Mouse (Mus musculus) megakaryocyte, embryonic 14.5 days (primary cell): Measurements from ENCODE around the gene Hoxa9. TPM values are rescaled to one million over a fixed set of nuclear protein-coding genes. Genes with fewer than 3 reads are reported as not detected.

ENCODE experiments used
- H3K27me3 ChIP-seq: replicated peaks from 2 replicates; pipeline ENCODE3; 2012; ENCODE audit warnings: inconsistent platforms
- H3K36me3 ChIP-seq: replicated peaks from 2 replicates; pipeline ENCODE3; 2012; ENCODE audit warnings: low read length, inconsistent platforms, mixed read lengths
- H3K4me1 ChIP-seq: 2 replicates; pipeline ENCODE4 v1.6.1; 2012; ENCODE audit warnings: inconsistent platforms
- H3K4me3 ChIP-seq: replicated peaks from 2 replicates; pipeline ENCODE3; 2012; ENCODE audit warnings: moderate library complexity, mild to moderate bottlenecking, inconsistent platforms
- H3K9me3 ChIP-seq: 2 replicates; pipeline ENCODE4 v1.6.1; 2012; ENCODE audit warnings: inconsistent platforms
- FLI1 ChIP-seq: IDR thresholded peaks from 2 replicates; pipeline ENCODE4 v1.6.1; 2012; ENCODE audit warnings: low read length, inconsistent platforms, mixed read lengths
- GATA1 ChIP-seq: IDR thresholded peaks from 3 replicates; pipeline ENCODE4 v1.6.1; 2012; ENCODE audit warnings: mixed read lengths, low read length, inconsistent platforms, borderline replicate concordance
- polyA plus RNA-seq: library from polyadenylated mRNA; stranded (reverse); fragments of >175 nt; gene quantifications from 2 replicates; pipeline ENCODE4 v1.2.3, GENCODE M21; 2012; ENCODE audit warnings: low replicate concordance; ENCODE audit not compliant: insufficient read depth

The Hoxa9 gene
- 3.8 TPM in 1 of 2 replicates, not detected in the other for polyA plus RNA-seq

- peak within 1 kb of the TSS; percentile 90 for H3K4me3 ChIP-seq
- peaks cover 5% of the 10 kb centered on the region; the same call in 1 of the 2 replicates for H3K9me3 ChIP-seq
- H3K36me3 ChIP-seq: no peaks in the 10 kb centered on the region
- peaks cover 69% of the 10 kb centered on the region for H3K4me1 ChIP-seq
- peaks cover 96% of the 10 kb centered on the region for H3K27me3 ChIP-seq
- no peak for TF ChIP-seq FLI1
Observed at GRCm38 (mm10) chr6:52230516-52231165, at the start of gene Hoxa9. Hoxa9 (minus strand) TSS chr6:52231089.

DNA sequence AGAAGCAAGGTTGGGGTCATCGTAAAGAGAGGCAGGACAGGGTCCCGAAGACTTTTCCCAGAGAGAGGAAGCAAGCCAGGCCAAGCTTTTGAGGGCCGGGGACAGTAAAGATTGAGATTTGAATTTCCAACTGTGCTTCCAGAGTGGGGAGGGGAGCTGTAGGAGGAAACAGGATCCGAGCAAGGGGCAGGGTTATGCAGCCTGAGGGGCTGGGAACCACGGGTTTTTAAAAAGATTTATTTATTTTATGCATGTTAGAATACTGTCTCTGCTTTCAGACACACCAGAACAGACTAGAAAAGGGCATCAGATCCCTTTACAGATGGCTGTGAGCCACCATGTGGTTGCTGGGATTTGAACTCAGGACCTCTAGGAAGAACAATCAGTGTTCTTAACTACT, 46.0 kb upstream of the Hoxa9 start:
- Histone ChIP-seq H3K36me3 (no peaks in the 10 kb centered on the region), H3K4me3 (no peak overlapping the region), H3K27me3 (peaks cover 80% of the 10 kb centered on the region), H3K4me1 (peaks cover 10% of the 10 kb centered on the region), H3K9me3 (no peaks in the 10 kb centered on the region)
- no peak for TF ChIP-seq FLI1
- TF ChIP-seq GATA1: no peak

DNA sequence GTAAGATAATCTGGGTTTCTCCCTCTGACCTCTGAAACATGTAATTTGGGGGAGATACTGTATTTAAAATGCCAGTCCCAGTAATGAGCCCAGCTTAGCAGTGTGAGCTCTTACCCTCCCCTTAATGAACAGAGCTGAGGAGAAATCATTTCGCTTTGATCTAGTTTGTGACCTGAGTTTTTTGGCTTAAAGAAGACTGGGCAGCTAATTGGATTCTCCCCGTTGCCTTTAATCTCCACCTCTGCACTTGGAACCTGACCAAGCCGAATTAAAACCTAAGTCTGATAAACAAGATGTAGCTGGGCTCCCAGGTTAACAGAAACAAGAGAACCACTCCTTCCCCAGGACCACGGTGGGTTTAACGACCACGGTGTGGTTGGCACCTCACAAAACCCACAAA, 45.5 kb upstream of the Hoxa9 start:
- no peak overlapping the region for H3K4me3 ChIP-seq
- H3K27me3 ChIP-seq: peaks cover 82% of the 10 kb centered on the region
- no peaks in the 10 kb centered on the region for H3K36me3 ChIP-seq
- TF ChIP-seq GATA1 (no peak), FLI1 (no peak)
- no peaks in the 10 kb centered on the region for H3K9me3 ChIP-seq
- peaks cover 10% of the 10 kb centered on the region for H3K4me1 ChIP-seq

DNA sequence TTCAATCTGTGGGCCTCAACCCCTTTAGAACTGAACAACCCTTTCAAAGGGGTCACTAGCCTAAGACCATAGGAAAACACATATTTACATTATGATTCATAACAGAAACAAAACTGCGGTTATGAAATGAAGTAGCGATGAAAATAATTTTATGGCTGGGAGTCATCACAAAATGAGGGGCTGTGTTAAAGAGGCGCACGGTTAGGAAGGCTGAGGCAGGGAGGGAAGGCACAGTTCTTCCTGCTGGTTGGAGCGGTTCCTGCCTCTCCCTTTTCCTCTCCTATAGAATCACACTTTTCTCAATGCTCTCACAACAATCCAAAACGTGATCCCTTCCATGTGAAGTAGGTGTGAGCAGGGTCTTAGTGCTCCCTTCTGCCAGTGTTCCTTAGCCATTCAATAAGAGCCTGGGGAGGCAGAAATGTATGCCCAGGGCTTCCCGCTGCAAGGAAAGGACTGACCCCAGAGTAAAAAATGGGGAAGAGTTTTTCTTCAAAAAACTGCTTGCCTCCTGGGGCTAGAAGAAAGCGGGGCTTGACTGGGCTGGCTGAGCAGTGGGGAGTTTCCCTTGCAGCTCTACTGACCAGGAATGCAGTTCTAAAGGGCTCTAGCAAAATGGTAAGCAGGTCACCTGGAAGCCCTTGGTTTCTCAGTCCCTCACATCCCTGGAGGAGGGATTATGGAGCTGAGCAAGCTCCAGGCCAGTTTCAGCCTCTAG, 44.8 kb upstream of the Hoxa9 start:
- H3K27me3 ChIP-seq: peaks cover 82% of the 10 kb centered on the region
- H3K9me3 ChIP-seq: no peaks in the 10 kb centered on the region
- H3K36me3 ChIP-seq: no peaks in the 10 kb centered on the region
- H3K4me3 ChIP-seq: no peak overlapping the region
- no peak for TF ChIP-seq GATA1
- no peak for TF ChIP-seq FLI1
- peaks cover 12% of the 10 kb centered on the region for H3K4me1 ChIP-seq

GRCm38 (mm10) chr6:52274576-52274975, 43.7 kb upstream of the Hoxa9 start:
- peaks cover 89% of the 10 kb centered on the region for H3K27me3 ChIP-seq
- peaks cover 15% of the 10 kb centered on the region for H3K4me1 ChIP-seq
- H3K36me3 ChIP-seq: no peaks in the 10 kb centered on the region
- no peaks in the 10 kb centered on the region for H3K9me3 ChIP-seq
- H3K4me3 ChIP-seq: no peak overlapping the region
- TF ChIP-seq FLI1 (no peak), GATA1 (no peak)

DNA sequence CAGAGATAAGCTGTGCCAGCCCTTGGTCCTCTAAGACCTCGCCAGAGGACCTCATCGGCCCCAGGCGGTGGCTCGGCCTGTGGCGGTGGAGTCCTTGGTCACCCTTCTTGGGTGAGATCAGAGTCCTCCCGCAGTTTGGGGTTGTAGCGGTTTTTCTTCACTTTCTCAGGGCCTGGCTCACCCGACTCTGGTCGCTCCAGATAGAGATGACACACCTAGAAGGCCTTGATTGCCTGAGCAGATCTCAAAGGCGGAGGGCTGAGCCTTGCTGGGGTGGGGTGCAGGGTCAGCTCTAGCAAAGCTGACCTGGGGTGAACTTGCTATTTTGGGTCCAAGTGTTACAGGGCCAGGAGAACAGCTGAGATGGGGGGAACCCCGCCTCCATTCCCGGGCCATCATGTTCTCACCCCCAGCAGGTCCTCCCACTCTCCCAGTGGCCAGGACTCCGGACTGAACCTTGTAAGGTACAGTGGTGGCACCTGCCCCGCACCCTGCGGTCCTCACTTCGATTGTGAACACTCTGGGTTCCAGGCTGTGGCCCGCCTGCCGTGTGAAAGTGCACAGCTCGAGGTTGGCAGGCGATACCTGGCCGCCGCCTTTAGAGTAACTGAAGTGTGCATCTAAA, 42.9 kb upstream of the Hoxa9 start:
- peaks cover 15% of the 10 kb centered on the region for H3K4me1 ChIP-seq
- H3K27me3 ChIP-seq: peaks cover 93% of the 10 kb centered on the region
- peak overlapping the region; percentile 11 for H3K4me3 ChIP-seq
- H3K36me3 ChIP-seq: no peaks in the 10 kb centered on the region
- TF ChIP-seq FLI1 (no peak), GATA1 (no peak)
- no peaks in the 10 kb centered on the region for H3K9me3 ChIP-seq

DNA sequence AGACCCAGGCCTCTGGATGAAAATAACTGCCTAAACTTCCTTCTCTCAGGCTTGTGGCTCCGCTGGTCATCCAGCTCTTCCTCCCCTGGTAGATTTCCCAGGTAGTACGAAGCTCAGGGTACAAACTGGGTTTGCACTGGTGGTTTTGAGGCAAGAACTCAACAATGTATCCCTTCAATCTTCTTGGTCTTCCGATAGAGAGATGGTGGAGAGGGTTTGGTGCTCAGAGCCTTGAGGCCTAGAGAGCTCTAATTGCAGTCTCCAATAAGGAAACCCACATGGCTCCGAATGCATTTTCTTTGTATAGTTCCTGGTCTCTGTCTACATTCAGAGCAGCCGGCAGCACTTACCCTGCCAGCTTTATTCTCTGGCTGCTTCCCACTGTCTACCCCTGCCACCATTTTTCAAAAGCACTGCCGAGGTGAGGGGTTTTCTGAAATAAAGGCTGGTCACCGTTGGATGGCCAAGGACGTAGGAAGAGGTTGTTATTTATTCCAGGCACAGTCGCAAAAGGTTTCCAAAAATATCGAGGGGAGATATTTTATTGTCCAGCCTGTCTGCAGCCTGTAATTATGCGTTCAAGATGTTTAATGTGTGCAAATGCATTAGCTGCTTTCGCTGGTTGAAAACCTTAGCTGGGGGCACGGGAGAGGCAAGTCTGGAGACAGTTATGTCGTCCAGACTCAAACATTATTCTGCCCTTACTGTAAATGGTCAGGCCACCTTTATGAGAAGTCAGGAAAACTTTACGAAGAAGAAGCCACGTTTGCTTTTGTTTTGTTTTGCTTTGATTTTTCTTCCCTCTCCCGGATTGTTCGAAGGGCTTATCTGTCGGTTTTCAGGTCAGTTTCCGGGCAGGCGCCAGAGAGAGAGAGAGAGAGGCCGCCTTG, 42.1 kb upstream of the Hoxa9 start:
- H3K36me3 ChIP-seq: no peaks in the 10 kb centered on the region
- TF ChIP-seq FLI1 (no peak), GATA1 (no peak)
- H3K27me3 ChIP-seq: peaks cover 98% of the 10 kb centered on the region
- peaks cover 15% of the 10 kb centered on the region for H3K4me1 ChIP-seq
- no peak overlapping the region for H3K4me3 ChIP-seq
- no peaks in the 10 kb centered on the region for H3K9me3 ChIP-seq

- no peak for TF ChIP-seq GATA1
- TF ChIP-seq FLI1: no peak
- H3K4me1 ChIP-seq: peaks cover 21% of the 10 kb centered on the region
- no peaks in the 10 kb centered on the region for H3K9me3 ChIP-seq
- no peaks in the 10 kb centered on the region for H3K36me3 ChIP-seq
- H3K4me3 ChIP-seq: no peak overlapping the region
- H3K27me3 ChIP-seq: peaks cover 98% of the 10 kb centered on the region
Observed at GRCm38 (mm10) chr6:52270494-52271480, 39.9 kb upstream of the Hoxa9 start.
